Mouse (Mus musculus): ENCODE measurements around the gene Anapc15-ps. TPM values are rescaled to one million over a fixed set of nuclear protein-coding genes. Genes with fewer than 3 reads are reported as not detected.

Gene Anapc15-ps
- polyA plus RNA-seq, 1 experiment from 2014 or later, result not detected

- H3K27ac ChIP-seq (replicated peaks), result no peak overlapping the region
- H3K9ac ChIP-seq, result no peak overlapping the region
- H3K4me2 ChIP-seq, result no peak overlapping the region
- peaks cover 23% of the 10 kb centered on the region for H3K4me1 ChIP-seq
- H3K4me3 ChIP-seq, result no peak overlapping the region
- no peaks in the 10 kb centered on the region for H3K9me3 ChIP-seq
- H3K27me3 ChIP-seq (replicated peaks), result 0 out of 2 replicates have a peak, but pooled peaks cover 4% of the 10 kb centered on the region
- H3K36me3 ChIP-seq, result no peaks in the 10 kb centered on the region
- 79% methylated on average over 6 of the region's 6 CpGs for WGBS
- ATAC-seq (ENCODE audit: extremely low read depth, insufficient number of reproducible peaks, low FRiP score, low TSS enrichment), result no peak
Observed at GRCm38 (mm10) chr10:95625300-95625699, 48.0 kb downstream of the Anapc15-ps start.

DNA sequence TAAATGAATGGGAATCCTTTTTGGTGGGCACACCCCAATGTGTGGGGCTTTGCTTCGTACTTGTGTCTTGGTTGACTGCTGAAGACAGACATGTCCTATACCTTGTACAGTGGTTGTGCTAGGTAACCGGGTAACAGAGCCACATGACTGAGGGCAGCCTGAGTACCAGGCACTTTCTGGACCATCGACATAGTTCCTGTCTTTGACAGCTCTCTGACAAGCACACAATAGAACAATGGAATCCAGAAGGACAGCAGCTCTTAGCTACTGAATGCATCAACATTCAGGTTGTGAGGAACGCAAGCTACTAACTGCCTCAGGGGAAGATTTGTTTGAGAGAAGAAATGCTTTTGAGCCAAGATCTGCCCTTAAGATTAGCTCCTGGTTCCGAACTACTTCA is 49.2 kb downstream of the Anapc15-ps start:
- no peak for ATAC-seq (ENCODE audit: extremely low read depth, insufficient number of reproducible peaks, low FRiP score, low TSS enrichment)
- Histone ChIP-seq H3K4me1 (peaks cover 26% of the 10 kb centered on the region), H3K9ac (no peak overlapping the region), H3K36me3 (no peaks in the 10 kb centered on the region), H3K4me3 (no peak overlapping the region), H3K27me3 (replicated peaks) (no peaks in the 10 kb centered on the region), H3K9me3 (no peaks in the 10 kb centered on the region), H3K4me2 (no peak overlapping the region), H3K27ac (replicated peaks) (0 out of 2 replicates have a peak overlapping the region, but pooled peaks have one; percentile 32)
- WGBS, result 33% methylated on average over 5 of the region's 5 CpGs

DNA sequence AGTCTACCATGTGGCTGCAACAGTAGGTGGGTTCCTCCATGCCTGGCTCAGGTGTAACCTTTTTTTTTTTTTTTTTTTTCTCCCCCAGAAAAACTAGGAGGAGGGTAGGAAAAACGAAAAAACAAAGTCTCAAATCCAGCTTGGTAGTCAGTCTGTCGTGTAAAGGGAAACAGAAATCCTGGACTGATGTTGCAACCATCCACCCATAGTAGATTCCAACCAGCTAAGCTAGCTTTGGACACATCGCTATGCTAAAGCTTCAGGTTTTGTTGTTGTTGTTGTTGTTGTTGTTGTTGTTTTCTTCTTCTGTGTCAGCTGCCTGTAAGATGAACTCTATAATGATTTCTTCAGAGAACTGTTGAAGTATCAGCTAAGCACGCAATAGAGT is 49.7 kb downstream of the Anapc15-ps start:
- Histone ChIP-seq H3K9ac (no peak overlapping the region), H3K36me3 (no peaks in the 10 kb centered on the region), H3K9me3 (no peaks in the 10 kb centered on the region), H3K27me3 (replicated peaks) (no peaks in the 10 kb centered on the region), H3K4me1 (peaks cover 29% of the 10 kb centered on the region), H3K4me2 (no peak overlapping the region), H3K4me3 (no peak overlapping the region), H3K27ac (replicated peaks) (0 out of 2 replicates have a peak overlapping the region, but pooled peaks have one; percentile 32)
- no peak for ATAC-seq (ENCODE audit: extremely low read depth, insufficient number of reproducible peaks, low FRiP score, low TSS enrichment)
- 64% methylated on average over 4 of the region's 4 CpGs for WGBS

Other genes starting within 250 kb of the Anapc15-ps start
- gene Mrpl42, start 171.5 kb downstream of the Anapc15-ps start, polyA plus RNA-seq (2015; fragmentation: Nextera tagmentation; extraction: Ambion mirVana), result 542 and 584 TPM in 2 replicates
- 248 and 271 TPM in 2 replicates for gene Ube2n, start 158.3 kb downstream of the Anapc15-ps start, polyA plus RNA-seq (2015; fragmentation: Nextera tagmentation; extraction: Ambion mirVana)
- 85.2 and 107 TPM in 2 replicates for gene Nudt4, start 109.3 kb downstream of the Anapc15-ps start, polyA plus RNA-seq (2015; fragmentation: Nextera tagmentation; extraction: Ambion mirVana)
- gene Gm33543, start 169.5 kb upstream of the Anapc15-ps start, polyA plus RNA-seq (2015; fragmentation: Nextera tagmentation; extraction: Ambion mirVana), result not detected in 2 replicates

Measured in heart, embryonic 13.5 days (tissue).